Mouse (Mus musculus) lung, postnatal 25 days (tissue): ENCODE results near the gene Me3.

Experiments used
- DNase-seq: peaks from one replicate; pipeline ENCODE4 v3.0.0; 2022; ENCODE audit warnings: low spot score

Gene Me3

GRCm38 (mm10) chr7:89903442-89904343 is 271.5 kb downstream of the Me3 start, which contains the start of gene Ccdc81:
Ccdc81 (minus strand) TSS chr7:89903629.
- DNase-seq = no peak
